Mouse (Mus musculus): ENCODE measurements around the gene Tcea3.

DNA sequence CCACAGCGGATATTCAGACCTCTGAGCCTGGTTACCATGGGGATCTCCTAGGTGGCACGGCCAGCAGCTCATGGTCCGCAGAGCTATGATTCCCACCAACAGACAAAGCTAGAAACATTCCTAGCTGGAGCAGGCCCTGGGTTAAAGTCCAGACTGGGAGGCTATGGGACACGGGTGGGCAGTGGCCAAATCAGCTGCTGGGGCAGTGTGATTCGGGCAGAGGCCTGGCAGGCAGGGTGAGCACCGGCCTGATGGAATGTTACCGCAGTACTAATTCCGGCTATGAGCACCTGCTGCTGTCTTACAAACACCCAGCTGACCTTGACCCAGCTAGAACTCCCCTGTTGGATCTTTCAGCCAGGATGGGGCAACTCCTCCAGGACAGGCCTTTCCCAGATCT lies 23.1 kb downstream of the Tcea3 start:
- TF ChIP-seq CTCF (IDR thresholded peaks at IDR 0.05; ENCODE audit: low read depth, low read length) = no peak
- TF ChIP-seq POLR2A (IDR thresholded peaks at IDR 0.05; ENCODE audit: insufficient read depth, low read length) = no peak
- TF ChIP-seq EP300 (IDR thresholded peaks at IDR 0.05; ENCODE audit: insufficient read depth, low read depth, low read length) = no peak
